Mouse (Mus musculus) left cerebral cortex, postnatal 36 days (tissue): ENCODE measurements around the gene Tinagl1. TPM values are rescaled to one million over a fixed set of nuclear protein-coding genes. Genes with fewer than 3 reads are reported as not detected.

Experiments
- DNase-seq, 2 experiments: peaks; one replicate each; pipeline ENCODE4 v3.0.0; 2021 to 2022; ENCODE audit warnings: low spot score in 2 of 2, mixed read lengths in 1 of 2
- intact Hi-C: fragments of 180-260 bp; cut with DNase I; formaldehyde crosslinking; loops from one replicate; pipeline ENCODE4 v1.15.1; 2025
- total RNA-seq, 2 experiments: library from RNA; stranded (reverse); gene quantifications; 2 replicates each; pipeline ENCODE4 v1.2.3; 2021

Tinagl1 gene
- 10 to 100 TPM in 1 of 2 experiments, 1 to 10 TPM in 1; 8.0 to 13.4 TPM for total RNA-seq

- intact Hi-C loops, result no loop called here
- no peak for DNase-seq
Measured at GRCm38 (mm10) chr4:130175072-130175711, at the start of gene Tinagl1. Gene Tinagl1 (minus strand): TSS chr4:130175122.

GRCm38 (mm10) chr4:130224071-130224470, 49.1 kb upstream of the Tinagl1 start:
- DNase-seq, result no peak
- intact Hi-C loops, result no loop called here

DNA sequence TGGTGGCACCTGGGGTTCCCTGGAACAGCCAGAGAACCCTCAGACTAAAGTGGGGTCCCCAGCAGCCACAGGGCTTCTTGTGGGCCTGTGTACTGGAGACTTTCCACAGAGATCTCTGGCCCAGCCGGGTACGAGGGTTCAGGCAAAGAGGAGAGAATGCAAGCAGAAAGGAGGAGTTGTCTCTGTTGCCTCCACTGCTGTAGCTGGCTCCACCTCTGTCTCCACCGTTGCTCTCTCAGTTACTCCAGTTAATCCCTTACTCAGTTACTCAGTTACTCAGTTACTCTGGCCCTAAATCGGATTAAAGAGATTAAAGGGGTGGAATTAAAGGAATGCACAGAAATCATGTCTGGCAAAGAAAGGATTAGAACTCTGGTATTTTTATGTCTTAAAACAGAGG, 47.3 kb upstream of the Tinagl1 start, which contains the start of gene Gm853:
Gene Gm853 (minus strand): TSS at position 223 of the 400 bp plus-strand sequence.
- intact Hi-C loops, result no loop called here
- no peak for DNase-seq

- intact Hi-C loops, result no loop called here
Measured at GRCm38 (mm10) chr4:130220176-130220575, 45.3 kb upstream of the Tinagl1 start.

GRCm38 (mm10) chr4:130215392-130215791, 40.5 kb upstream of the Tinagl1 start:
- intact Hi-C loops, result no loop called here
- DNase-seq, result no peak

More at GRCm38 (mm10) chr4:130220176-130220575, 45.3 kb upstream of the Tinagl1 start:
- no peak for DNase-seq

DNA sequence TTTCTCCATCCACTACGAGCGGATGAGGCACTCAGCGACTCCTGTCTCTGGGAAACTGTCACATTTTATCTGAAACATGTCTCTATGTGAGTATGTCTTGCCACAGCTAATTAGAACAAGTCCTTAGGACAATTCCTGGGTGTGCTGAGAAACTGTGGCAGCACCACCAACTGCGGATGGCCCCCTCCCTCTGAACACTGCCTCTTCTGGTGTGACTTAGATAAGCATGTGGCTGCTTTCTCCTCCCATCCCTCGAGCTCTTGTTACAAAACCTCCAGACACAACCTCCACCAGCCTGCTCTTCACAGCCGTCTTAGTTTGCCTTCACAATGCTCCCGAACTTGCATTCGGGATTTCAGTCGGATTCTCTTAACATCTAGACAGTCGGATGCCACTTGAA, 38.9 kb upstream of the Tinagl1 start:
- intact Hi-C loops, result no loop called here
- no peak for DNase-seq

DNA sequence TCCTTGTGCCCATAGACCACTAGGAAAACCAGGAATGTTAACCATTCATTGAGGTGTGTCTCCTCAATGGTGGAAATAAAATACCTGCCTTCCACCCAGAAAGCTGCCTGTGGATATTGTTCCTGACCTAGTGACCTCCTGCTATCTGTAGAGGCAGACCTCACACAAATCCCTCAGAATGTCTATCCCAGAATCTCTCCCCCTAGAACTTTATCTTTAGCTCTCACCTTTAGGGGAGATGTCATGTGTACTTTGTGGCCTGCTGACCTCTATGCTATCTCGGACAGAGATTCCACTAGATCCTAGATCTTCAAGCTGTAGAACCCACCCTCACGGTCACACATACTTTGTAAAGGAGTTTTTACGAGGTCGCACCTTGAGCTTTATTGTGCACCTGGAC, 38.3 kb upstream of the Tinagl1 start:
- intact Hi-C loops, result no loop called here
- no peak for DNase-seq

GRCm38 (mm10) chr4:130212421-130212820, 37.5 kb upstream of the Tinagl1 start:
- no peak for DNase-seq

GRCm38 (mm10) chr4:130211870-130212269, 36.9 kb upstream of the Tinagl1 start:
- intact Hi-C loops, result no loop called here
- no peak for DNase-seq

More at GRCm38 (mm10) chr4:130212421-130212820, 37.5 kb upstream of the Tinagl1 start:
- intact Hi-C loops, result no loop called here

- DNase-seq, result peak; percentile 84 to 86
- intact Hi-C loops, result loop anchor here (1.0 to 2.0 kb wide), 2 partner anchors 47 to 94 kb away; no protein-coding TSS in a partner anchor
Measured at GRCm38 (mm10) chr4:130198694-130199670, 24.1 kb upstream of the Tinagl1 start.

DNA sequence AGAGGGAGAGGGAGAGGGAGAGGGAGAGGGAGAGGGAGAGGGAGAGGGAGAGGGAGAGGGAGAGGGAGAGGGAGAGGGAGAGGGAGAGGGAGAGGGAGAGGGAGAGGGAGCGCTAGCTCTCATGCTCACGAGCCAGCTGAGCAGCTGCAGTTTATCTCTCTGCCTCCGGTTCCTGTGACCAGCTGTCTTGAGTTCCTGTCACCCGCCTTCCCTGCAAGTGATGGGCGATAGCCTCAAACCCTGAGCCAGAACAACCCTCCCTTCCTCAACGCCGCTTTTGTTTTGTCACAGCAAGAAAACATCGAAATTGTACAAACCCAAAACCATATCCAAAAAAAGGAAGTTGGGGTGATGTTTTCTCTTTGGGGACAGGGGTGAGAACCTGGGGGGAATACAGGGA, 21.6 kb upstream of the Tinagl1 start:
- DNase-seq, result no peak
- intact Hi-C loops, result no loop called here

- intact Hi-C loops, result no loop called here
- DNase-seq, result no peak
Measured at GRCm38 (mm10) chr4:130195924-130196323, 21.0 kb upstream of the Tinagl1 start.

GRCm38 (mm10) chr4:130192266-130192665, 17.3 kb upstream of the Tinagl1 start:
- DNase-seq, result no peak
- intact Hi-C loops, result no loop called here

DNA sequence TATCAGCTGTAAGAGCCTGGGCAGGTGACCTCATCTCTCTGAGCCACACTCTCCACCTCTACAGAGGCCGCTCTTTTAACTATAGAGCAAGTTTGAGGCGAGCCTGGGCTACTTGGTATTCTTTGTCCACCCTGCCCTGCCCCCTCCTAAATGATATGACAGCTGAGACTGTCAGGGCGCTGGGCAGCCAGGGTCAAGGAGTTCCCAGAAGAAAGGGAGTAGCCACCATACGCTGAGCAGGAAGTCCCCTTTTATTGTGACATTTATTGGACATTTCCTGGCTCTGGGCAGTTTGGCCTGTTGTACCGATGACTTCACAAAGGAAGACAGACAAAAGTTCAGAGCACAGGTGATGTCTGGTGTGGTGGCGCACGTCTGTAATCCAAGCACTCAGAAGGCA, 14.7 kb upstream of the Tinagl1 start:
- no peak for DNase-seq
- intact Hi-C loops, result loop anchor here (1.0 to 2.0 kb wide), 2 partner anchors 51 to 231 kb away; no protein-coding TSS in a partner anchor

GRCm38 (mm10) chr4:130188806-130189297, 13.9 kb upstream of the Tinagl1 start:
- DNase-seq, result peak; percentile 77 to 80
- intact Hi-C loops, result loop anchor here (1.0 to 2.0 kb wide), 2 partner anchors 51 to 230 kb away; no protein-coding TSS in a partner anchor

- no peak for DNase-seq
- intact Hi-C loops, result no loop called here
Measured at GRCm38 (mm10) chr4:130186891-130187290, 12.0 kb upstream of the Tinagl1 start.

GRCm38 (mm10) chr4:130186450-130186849, 11.5 kb upstream of the Tinagl1 start:
- DNase-seq, result no peak
- intact Hi-C loops, result no loop called here

- intact Hi-C loops, result no loop called here
Measured at GRCm38 (mm10) chr4:130183879-130184278, 9.0 kb upstream of the Tinagl1 start.

DNA sequence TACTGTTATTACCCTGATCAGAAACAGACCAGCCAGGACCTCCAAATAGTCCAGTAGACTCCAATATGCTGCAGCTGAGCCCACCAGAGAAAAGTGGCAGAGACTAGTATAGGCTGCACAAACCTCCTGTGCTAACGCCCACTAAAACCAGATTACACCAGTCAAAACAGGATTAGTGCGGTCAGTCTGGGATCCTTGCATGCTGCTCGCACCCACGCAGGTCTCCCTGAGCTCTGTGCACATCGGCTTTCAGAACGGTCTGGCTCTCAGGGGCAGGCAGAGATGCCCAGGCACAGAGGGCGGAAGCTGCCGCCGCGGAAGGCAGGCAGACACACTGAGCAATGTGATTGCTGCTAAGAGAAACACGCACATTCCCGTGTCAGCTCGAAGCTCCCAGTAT, 8.1 kb upstream of the Tinagl1 start:
- DNase-seq, result no peak
- intact Hi-C loops, result no loop called here

More at GRCm38 (mm10) chr4:130183879-130184278, 9.0 kb upstream of the Tinagl1 start:
- no peak for DNase-seq

DNA sequence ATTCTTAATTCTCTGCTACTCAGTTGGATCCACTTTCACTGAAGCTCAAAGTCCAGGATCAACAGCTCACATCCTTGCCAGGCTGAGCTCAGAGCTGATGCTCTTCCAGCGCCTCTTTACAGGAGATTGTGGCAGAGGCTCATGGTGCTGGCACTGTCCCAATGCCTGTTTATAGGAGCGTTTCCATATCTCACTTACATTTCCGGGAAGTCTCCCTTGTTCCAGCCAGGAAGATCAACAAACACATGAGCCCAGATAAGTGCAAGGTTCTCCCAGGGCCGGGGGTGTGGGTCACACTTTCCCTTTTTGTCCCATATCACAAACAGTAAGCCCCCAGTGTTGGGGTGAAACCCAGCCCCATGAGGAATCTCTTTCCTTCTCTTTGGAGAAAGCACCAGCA, 7.0 kb upstream of the Tinagl1 start:
- DNase-seq, result no peak
- intact Hi-C loops, result no loop called here
